Mouse (Mus musculus) MEL-GATA-1-ER (cell line): ENCODE results near the gene Glis3.

ENCODE experiments used
- DNase-seq: peaks from one replicate; pipeline ENCODE4 v3.0.0-alpha.2; 2012; ENCODE audit warnings: low read depth; ENCODE audit errors: extremely low read depth

The Glis3 gene

DNA sequence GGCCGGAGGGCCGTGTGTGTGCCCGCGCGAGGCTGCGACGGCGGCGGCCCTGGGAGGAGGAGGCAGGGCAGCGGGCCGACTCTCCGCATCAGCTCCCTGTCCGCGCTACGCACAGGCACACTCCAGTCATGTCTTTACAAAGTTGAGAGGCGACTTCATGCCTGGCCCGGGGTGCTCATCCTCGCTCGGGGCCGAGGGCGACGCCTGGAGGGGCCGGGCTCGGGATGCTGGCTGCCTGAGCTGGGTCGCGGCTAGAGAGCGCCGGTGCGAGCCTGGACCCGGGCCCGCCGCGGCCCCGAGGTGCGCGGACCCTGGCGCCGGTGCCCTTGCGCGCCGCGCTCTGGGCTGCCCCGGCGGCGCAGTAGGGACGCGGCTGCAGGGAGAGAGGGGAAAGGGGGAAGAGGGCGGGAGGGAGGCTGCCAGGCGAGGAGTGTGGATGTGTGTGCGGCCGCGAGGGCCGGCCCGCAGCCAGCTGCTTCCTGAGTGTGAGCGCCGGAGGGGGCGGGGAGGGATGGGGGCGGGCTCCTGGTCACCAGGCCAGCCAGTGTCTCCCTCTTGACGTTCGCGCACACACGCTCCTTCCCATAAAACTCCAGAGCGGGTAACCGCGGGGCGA, at the start of gene Glis3:
Gene Glis3 (minus strand): TSS at position 302 of the 616 bp plus-strand sequence.
- DNase-seq: no peak

DNA sequence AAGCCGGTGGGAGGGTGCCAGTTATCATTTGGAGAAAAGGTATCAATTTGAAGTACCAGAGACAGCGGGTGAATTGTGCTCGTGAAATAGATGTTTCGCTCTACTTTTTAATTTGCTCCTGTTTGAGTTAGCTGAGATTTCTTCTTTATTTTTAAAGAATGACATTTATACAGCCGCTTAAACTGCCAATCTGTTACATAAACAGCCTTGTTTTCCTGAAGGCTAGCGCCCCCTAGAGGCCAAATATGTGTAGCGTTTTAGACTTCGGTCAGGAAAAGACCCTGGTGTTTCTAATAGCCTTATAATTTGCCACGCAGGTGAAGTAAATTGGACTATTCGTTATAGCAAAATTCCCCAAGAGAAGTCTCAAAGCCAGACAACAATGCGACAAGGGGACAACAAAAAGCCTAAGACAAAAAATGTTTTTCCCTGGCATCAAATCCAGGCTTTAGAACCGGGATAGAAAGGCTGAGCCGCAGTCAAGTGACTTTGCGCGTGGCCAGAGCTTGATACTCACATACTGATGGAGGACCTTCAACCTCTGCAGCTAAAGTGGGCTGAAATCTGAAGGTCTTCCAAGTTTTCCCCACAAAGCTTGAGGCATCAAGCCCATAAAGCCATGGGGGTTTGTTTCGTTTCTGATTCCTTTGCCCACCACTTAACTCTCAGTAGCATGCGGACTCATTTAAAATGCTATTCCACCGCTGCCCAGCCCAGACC, 46.4 kb upstream of the Glis3 start:
- DNase-seq: peak; percentile 1

DNA sequence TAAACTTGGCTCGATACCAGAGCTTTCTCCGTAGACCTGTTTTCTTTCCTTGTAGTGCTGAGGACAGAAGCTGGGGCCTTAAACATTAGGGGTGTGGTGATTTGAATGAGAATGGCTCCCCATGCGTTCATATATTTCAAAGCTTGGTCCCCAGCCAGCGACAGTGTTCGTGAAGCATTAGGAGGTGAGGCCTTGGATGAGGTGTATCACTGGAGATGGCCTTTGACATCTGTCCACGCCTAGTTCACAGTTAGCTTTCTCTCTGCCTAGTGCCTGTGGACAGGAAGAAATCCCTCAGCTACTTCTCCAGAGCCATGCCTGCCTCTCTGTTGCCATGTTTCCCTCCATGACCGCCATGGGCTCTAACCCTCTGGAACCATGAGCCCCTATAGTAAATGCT, 44.8 kb upstream of the Glis3 start:
- DNase-seq: no peak

DNA sequence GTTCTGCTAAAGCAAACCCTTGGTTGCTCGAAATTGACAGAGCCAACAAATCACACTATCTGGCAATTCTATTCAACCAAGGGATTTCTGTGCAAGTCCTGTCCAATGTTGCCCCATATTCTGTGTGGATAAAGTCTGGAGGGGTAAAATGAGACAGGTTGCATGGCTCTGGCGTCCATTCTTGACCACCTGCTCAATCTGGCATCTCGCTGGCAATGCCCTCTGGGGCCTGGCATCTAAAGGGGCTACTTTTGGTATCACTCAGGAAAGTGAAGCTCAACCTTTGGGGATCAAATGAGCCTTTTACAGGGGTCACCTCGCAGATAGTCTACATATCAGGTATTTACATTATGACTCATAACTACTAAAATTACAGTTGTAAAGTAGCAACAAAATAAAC, 42.7 kb upstream of the Glis3 start:
- no peak for DNase-seq

DNA sequence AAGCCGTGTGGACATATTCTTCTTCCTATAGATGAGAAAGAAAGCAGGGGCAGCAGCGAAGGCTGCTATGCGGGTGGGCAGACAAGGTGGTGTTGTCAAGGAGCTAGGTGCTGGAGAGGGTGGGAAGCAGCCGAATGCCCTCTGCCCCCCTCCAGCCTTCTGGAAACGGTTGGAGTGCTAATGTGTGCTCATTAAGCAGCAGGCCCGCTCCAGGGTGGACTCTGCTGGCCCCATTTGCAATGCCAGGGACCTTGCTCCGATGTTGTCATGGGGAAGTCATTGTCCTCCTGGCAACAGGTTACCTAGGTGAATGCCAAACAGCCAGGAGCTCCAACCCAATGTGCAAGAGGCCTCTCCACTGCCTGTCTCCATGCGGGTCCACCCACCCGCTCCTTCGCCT, 42.0 kb upstream of the Glis3 start:
- no peak for DNase-seq

DNA sequence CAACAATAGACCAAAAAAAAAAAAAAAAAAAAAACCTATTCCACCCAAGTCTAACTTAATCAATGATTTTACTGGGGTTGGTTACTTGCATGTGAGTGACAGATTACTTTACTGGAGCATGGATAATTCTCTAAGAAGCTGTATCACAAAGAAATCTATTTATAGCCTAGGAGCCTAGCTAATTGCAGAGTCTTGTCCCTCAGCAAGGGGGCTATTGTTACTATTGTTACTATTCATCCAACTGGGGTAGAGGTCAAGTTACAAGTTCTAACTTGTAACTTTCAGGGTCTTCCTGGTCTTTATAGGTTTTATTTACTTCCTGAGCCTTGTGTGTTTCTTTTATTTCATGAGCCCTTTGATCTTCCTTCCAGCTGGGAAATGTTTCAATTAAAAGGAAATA, 40.1 kb upstream of the Glis3 start:
- DNase-seq: no peak

DNA sequence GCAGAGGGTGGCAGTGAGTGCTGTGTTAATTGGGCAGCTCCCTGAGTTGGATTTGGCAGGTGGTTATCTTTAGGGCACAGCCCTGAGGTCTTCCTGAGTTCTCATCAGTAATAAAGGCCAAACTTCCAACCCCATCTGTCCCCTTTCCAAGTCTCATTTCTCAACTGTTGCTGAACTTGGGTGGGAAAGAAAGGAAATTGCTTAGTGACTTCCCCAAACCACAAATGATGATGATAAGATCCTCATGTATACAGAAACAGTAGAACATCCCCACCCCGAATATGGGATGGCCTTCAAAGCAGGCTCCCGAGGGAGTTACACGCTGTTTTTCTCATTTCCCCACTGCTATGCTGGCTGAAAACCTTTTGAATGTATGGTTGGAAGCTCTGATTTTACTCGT, 34.8 kb upstream of the Glis3 start:
- DNase-seq: no peak

DNA sequence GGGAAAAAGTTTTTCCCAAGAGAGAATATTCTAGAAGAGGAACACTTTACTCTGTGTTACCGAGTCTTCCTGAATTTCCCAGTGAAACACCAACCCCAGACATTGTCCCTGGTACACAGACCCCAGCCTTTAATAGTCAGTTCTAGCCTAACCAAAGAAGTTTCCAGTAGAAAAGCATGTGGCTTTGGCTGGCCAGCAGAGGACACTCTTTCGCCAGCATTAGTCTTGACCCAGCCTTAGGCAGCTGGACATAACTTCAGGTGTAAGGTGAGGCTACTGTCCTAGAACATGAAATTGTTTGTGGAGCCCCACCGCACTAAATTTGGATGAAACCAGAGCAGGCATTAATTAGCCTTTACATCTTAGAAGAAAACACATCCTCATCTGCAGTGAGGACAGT, 17.8 kb upstream of the Glis3 start:
- DNase-seq: no peak

DNA sequence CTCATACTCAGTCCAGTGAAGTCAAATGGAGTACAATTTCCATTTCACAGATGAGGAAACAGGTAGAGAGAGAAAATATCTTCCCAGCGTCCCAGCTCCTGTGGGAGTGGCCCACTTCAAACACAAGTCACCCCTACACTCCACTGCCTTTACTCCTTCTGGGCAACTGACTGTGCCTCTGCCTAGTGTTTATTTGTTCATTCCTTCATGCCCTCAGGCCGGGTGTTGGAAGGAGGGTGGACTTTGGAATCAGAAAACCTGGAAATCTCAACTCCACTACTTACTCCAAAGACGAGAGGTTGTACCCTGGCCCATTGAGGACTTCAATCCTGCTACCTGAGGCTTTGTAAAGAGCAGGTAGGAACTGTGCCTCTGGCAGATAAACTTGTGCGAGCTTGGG, 6.5 kb upstream of the Glis3 start:
- DNase-seq: no peak

DNA sequence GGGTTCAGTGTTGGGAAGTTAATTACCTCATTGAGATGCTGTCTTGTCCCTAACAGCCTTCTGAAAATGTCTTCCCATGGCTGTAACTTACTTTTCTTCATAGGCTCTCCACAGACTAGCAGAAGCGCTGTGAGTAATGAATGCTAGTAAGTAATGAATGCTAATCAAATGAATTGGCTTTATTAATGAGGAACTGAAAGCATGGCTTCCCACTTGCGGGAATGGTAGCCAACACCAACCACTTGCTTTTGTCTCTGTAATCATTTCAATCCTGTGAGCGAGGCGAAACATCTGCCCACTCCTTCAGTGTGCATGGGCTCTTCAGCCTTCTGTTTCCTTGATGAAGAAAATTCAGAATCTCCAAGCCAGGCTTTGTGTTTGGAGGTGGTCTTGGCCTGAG, 5.6 kb upstream of the Glis3 start:
- DNase-seq: no peak

DNA sequence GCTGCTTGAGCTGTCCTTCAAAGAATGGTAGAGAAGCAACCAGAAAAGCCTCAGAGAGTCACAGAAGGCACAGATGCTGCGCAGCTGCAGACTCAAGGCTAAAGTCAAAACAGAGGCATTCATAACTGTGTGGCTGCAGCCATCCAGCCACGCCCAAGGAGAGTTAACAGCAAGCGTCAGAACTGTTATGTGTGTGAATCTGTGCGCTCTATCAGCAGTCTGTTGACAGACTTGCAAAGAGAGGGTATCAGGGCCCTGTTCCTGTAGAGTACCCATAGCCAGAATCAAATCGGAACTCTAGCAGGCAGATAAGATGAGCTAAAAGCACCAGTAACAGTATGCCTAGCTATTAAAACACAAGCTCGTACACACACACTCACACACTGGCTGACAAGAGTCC, 4.5 kb upstream of the Glis3 start:
- DNase-seq: no peak

DNA sequence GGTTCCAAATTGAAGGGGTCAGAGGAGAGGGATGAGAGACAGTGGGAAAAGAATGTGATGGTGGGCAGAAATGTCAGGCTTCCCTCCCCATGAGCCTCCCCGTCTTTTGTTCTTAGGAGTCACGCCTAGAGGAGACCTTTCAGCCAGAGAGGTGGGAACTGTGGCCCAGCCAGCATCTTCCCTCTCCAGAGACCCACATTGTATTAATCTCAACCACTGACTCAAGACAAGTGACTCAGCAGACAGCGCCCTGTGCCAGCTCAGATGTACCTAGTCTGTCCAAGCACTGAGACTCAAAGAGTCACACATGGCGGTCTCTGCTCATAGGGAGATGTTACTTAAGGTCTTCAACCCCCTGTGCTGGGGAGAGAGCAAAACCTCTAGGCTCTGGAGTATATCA, 3.5 kb upstream of the Glis3 start:
- DNase-seq: no peak

DNA sequence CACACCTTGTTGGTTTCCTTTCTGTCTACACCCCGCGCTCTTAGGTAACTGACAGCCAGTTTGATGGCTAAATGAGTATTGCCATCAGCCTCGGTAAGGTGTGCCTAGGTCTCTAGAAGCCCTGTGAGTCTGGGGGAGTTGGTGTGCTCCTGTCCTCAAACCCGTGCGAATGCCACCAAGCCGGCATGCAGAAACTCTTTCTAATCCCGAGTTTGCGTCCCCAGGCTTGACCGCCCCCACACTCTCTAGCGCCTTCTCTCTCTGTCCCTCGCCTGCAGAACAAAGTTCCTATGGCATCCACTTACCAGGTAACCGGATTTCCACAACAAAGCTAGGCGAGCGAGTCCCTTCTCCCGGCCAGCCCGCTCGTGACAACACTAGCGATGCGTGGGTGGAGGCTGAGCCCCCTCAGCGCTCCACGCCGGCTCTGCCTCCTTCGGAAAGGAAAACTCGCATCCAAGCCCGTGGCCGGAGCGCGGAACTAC, 544 bp downstream of the Glis3 start:
- no peak for DNase-seq

DNA sequence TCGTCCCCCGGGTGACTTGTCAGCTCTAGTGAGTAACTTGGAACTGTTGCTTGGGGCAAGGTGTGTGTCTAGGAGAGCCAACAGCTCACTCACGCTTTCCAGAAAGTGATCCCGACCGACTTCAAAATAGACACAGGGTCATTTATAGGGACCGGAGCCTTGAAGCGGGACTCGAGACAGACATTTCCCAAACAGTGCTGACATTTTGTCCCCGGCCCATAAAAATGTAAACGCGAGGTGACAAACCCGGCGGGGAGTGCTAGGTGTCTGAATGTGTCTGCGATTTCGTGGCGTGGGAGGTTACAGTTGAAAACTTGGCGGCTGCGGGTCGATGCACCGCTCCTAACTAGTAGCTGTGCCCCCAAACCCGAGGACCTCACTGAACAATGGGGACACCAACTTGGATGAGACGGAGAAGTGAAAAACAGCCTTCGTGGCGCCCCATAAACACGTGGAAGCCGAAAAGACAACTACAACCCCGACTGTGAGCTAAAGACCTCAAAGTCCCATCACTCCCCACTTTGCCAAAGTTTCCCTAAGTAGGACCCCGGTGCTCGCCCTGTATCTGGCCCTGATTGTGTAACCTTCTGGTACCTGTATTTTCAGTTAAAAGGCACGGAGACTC, 1.1 kb downstream of the Glis3 start:
- DNase-seq: no peak

DNA sequence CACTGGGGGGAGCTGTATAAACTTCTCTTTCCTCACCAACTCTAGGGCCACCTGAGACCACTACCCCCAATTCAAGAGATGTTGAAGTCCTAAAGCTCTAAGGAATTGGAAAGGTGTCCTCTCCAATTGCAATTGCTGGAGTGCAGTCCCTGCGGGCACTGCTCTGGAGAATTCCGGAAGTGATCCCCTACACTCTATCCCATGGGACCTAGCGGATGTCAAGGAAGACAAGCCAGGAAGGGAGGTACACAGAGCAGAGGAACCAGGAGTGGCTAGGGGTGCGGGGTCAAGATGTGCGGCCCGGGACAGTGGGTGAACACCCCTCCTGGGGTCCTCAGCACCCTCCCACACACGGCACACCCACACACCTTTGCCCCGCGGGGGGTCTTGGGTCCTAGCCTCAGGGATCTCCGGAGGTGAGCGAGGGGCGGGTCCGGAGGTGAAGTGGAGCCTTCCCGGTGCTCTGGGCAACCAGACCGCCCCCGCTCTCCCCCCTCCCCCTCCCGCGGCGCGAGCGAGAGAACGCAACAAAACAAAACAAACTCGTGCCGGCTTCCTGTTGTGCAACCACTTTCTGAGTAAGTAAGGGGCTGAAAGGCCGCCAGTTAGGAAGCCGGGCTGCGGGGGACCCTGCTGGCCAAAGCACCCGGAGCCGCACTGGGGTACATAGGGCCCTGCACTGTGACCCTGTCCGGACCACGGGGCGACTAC, 2.0 kb downstream of the Glis3 start:
- no peak for DNase-seq

DNA sequence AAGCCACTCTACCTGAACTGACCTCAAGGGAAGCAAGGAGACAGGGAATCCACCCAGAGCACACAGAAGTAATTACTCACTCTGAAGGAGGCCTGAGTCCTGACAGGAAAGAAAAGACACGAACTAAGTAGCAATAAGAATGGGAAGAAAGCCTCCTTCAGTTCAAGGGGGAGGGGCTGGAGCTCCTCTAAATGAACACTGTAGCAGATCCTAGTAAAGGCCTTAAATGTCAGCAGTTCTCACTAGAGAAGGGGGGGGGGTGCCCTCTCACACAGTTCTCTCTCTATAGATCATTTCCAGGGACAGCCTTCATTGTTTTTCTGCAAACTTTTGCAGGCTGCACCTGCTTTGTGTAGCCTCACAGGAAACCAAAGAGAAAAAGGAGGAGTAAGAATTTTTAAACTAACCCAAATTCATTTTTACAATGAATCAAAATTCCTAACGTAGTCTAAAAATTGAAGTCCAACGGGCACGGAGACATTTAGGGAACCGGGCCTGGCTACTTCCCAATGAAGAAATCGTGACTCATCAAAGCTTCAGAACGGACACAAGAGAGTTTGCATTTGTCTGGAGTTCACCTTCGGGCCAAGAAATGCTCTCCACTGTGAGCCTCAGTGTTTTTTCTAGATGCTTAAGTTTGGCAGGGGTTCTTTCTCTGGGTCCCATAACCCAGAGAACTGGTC, 2.7 kb downstream of the Glis3 start:
- no peak for DNase-seq

DNA sequence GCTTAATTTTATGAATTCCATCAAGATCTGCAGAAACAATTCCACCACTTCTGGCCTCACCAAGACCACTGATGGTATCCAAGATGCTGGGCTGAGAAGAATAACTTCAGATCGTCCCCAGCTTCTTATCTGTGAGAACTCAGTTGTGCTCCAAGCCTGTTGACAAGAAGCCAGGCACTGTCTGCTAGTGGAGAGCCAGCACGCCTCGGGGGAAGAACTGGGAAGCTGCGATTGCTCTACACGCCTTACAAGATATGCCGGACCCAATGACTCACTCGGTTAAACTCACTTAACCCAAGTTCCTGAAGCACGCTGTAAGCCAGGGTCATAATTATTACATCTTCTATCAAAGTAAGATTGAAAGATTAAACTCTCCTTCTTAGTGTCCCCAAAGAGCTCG, 16.1 kb downstream of the Glis3 start:
- no peak for DNase-seq

DNA sequence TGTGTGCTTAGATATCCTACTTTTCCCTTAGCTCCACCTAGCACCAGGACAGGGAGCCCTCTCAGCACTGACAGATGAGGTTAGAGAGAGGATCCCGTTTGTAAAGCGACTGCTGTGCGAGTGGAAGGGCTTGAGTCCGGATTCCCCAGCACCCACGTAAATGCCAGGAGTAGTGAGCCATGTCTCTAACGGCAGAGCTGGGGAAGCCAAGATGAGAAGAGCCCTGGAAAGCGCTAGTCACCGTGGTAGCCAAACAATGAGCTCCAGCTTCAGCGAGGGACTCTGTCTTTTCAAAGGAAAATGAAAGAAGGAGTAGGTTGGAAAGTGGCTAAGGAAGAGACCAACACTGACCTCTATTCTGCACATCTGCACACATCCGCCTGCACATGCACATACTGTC, 16.7 kb downstream of the Glis3 start:
- no peak for DNase-seq

DNA sequence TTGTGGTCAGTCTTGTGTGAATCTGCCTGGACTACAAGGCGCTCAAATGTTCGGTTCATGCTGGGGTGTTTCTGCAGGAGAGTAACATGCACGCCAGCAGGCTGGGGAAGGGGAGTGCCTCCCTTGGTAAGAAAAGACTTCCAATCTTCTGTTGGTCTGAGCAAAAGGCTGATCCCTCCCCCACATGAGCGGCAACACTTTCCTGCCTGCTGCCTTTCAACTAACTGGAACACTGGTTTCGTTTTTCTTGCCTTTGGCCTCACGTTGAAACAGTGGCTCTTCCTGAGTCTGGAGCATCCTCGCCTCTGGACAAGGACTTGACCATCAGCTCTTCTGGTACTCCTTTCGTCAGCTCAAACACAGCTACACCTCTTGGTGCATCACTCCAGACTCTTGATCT, 17.4 kb downstream of the Glis3 start:
- no peak for DNase-seq

DNA sequence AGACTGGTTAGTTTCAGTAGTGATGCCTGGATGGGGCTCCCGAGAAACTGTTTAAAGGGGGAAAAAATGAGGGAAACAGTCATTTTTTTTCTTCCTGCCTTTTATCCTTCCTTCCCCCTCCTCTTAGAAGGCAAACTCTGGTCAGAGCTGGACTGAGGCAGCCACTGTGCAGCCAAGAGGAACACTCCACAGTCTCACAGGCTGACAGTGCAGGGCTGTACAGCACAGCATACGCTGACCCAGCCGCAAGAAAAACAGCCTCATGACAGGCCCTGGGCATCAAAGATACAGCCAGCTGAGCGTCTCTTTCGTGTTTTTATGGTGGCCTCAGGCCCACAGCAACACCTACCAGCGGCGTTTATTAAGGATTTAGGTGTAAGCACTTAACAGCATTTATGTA, 19.0 kb downstream of the Glis3 start:
- DNase-seq: no peak

DNA sequence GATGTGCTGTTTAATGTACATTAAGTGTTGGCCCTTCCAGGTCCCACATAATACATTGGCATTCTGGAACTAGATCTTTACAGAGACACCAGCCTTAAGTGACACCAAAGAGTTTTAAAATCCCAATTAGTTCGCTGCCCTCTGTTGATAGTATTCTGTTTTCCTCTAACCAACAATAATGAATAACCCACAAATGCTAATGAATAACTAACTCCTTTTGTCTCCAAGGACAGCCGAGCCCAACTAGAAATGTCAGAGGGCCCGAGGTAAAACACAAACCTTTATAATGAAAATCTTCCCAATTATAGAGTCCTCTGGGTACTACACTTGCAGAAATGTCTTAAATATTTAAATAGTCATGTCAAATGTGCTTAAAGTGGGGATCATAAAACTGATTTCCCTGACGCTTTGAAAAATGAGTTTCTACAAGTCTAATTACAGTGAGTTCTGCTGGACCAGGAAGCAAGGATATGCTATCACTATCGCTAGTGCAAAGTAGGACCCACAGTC, 22.1 kb downstream of the Glis3 start:
- no peak for DNase-seq
